Mouse (Mus musculus): ENCODE measurements around the gene Lst1. TPM values are rescaled to one million over a fixed set of nuclear protein-coding genes. Genes with fewer than 3 reads are reported as not detected.

Lst1 gene
- polyA plus RNA-seq, 1 experiment: 24.8 TPM

DNA sequence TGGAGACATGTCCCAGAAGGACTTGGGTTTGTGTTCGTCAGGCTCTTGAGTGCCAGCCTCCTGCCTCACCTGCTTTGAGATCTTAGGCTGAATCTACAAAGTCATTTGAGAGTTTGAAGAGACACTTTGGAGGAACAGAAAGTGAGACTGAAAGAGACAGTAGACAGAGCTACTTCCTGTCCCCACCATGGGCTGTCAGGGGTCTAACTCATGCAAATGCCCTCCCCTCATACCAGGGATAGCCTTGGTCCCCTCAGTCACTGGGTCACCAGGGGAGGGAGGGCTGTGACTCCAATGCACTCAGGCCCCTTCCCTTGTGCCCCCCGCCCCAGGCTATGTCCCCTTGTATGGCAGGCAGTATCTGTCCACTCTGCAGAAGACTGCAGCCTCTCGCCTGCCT, 14.9 kb downstream of the Lst1 start:
- no peaks in the 10 kb centered on the region for H3K9me3 ChIP-seq

DNA sequence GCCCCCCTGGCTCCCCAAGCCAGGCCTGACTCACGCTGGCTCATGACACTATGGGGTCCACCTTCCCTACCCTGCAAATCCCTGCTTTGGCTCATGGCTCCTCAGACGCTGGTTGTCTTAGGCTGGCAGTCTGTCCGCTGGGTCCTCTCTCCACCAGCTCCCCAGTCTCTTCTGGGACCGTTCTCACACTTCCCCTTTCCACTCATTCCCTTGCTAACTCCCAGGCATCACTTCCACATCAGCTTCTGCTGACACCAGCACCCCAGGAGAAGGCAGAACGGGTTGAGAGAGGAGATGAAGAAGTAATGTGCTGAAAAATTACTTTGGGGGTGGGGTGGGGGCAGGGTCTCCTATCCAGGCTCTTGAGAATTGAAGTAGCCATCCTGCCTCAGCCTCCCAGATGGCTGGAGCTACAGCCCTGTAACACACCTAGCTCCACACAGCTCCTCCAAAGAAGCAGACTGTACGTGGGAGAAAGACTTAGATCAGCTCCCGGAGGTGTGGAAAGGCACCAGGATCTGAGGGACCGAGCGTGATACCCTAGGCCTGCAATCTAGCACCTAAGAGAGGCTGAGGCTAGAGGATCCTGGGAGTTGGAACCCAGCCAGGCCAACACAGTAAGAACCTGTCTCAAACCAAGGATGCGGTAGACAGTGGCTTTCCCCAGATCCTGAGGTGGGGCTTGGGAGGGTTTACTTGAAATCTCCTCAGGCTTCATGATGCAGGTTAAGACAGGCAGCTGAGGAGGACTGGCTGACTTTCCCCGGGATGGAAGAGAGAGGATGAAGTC, 15.6 kb downstream of the Lst1 start:
- H3K4me3 ChIP-seq (replicated peaks): peak overlapping the region; percentile 78
- H3K4me1 ChIP-seq: peaks cover 53% of the 10 kb centered on the region
- H3K27me3 ChIP-seq (replicated peaks): no peaks in the 10 kb centered on the region
- no peaks in the 10 kb centered on the region for H3K9me3 ChIP-seq
- no peak for TF ChIP-seq GATA1 (IDR thresholded peaks at IDR 0.05; ENCODE audit: borderline replicate concordance, low read length)
- H3K36me3 ChIP-seq (replicated peaks; ENCODE audit: low read length): peaks cover 5% of the 10 kb centered on the region

More for the DNA sequence above, 14.9 kb downstream of the Lst1 start:
- Histone ChIP-seq H3K36me3 (replicated peaks; ENCODE audit: low read length) (peaks cover 4% of the 10 kb centered on the region), H3K4me1 (peaks cover 51% of the 10 kb centered on the region), H3K4me3 (replicated peaks) (peak overlapping the region; percentile 80), H3K27me3 (replicated peaks) (no peaks in the 10 kb centered on the region)
- no peak for TF ChIP-seq FLI1 (IDR thresholded peaks at IDR 0.05; ENCODE audit: low read length)
- no peak for TF ChIP-seq GATA1 (IDR thresholded peaks at IDR 0.05; ENCODE audit: borderline replicate concordance, low read length)

DNA sequence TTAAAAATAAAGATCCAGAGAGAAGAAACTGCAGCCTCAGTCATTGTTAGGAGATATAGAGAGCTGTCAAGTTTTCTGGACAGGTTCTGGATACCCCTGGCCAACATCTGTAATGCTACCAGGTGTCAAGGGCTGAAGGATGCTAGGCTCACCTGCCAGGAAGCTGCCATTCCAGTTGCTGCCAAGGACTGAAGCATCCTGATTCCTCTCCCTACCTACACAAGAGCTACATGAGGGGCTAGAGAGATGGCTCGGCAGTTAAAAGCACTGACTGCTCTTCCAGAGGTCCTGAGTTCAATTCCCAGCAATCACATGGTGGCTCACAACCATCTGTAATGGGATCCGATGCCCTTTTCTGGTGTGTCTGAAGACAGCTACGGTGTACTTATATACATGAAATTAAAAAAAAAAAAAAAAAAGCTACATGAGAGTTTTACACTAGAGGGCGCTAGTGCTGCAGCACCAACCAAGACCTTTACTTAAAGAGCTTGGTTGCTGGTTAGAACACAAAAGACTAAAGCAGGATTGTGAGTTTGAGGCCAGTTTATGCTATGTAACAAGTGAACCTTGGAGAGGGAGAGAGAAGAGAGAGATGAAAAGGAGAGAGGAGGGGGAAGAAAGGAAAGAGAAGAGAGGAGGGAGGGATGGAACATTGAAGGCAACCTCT, 19.6 kb downstream of the Lst1 start:
- Histone ChIP-seq H3K9me3 (no peaks in the 10 kb centered on the region), H3K4me3 (replicated peaks) (no peak overlapping the region), H3K27me3 (replicated peaks) (no peaks in the 10 kb centered on the region), H3K4me1 (peaks cover 50% of the 10 kb centered on the region), H3K36me3 (replicated peaks; ENCODE audit: low read length) (peaks cover 6% of the 10 kb centered on the region)
- TF ChIP-seq FLI1 (IDR thresholded peaks at IDR 0.05; ENCODE audit: low read length): no peak
- no peak for TF ChIP-seq GATA1 (IDR thresholded peaks at IDR 0.05; ENCODE audit: borderline replicate concordance, low read length)

DNA sequence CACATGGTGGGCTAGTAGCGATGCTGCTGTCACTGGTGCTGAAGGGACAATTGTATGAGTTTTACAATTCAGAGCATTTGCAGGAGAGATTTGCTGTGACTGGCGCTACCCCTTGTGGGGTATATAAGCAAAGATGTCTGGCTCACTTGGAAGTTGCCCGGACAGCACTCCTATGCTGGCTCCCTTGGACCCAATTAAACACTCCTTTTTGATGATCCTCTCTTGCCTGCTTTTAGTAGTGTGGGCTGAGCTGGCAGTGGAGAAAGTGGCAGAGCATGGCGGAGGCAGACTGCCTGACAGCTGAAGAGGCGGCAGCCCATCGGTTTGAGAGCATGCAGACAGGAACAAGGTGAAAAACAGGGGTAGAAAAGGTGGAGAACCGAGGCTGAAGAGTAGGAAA, 20.4 kb downstream of the Lst1 start:
- TF ChIP-seq GATA1 (IDR thresholded peaks at IDR 0.05; ENCODE audit: borderline replicate concordance, low read length): no peak
- no peak for TF ChIP-seq FLI1 (IDR thresholded peaks at IDR 0.05; ENCODE audit: low read length)
- Histone ChIP-seq H3K27me3 (replicated peaks) (no peaks in the 10 kb centered on the region), H3K4me3 (replicated peaks) (no peak overlapping the region), H3K4me1 (peaks cover 49% of the 10 kb centered on the region), H3K9me3 (no peaks in the 10 kb centered on the region), H3K36me3 (replicated peaks; ENCODE audit: low read length) (peaks cover 12% of the 10 kb centered on the region)

DNA sequence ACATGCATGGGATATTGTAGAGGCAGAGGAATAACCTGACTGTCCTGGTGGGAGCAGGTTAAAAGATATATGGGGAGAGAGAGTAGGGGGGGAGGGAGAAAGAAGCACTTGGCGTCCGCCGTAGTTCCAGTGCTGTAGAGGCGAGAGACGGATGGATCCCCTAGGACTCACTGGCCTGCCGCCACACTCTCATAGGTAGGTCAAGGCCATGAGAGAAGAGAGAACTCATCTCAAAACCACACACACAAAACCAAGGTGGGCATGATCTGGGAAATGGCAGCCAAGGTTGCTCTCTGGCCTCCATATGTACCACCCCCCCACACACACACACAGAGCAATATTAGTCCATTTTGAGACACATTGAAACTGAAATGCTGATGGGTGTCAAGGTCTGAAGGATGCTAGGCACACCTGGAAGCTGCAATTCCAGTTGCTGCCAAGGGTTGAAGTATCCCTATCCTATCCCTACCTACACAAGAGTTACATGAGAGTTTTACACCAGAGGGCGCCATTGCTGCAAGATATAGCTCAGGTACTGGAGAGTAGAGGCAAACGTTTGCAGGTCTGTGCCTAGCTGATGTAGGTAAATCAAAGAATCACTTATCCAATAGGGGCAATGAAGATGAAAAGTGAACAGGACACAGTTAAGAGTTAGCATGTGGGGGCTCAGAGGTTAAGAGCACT, 21.7 kb downstream of the Lst1 start:
- no peak for TF ChIP-seq GATA1 (IDR thresholded peaks at IDR 0.05; ENCODE audit: borderline replicate concordance, low read length)
- TF ChIP-seq FLI1 (IDR thresholded peaks at IDR 0.05; ENCODE audit: low read length): no peak
- no peaks in the 10 kb centered on the region for H3K9me3 ChIP-seq
- H3K36me3 ChIP-seq (replicated peaks; ENCODE audit: low read length): peaks cover 25% of the 10 kb centered on the region
- H3K4me1 ChIP-seq: peaks cover 51% of the 10 kb centered on the region
- peak overlapping the region; percentile 96 for H3K4me3 ChIP-seq (replicated peaks)
- H3K27me3 ChIP-seq (replicated peaks): no peaks in the 10 kb centered on the region

DNA sequence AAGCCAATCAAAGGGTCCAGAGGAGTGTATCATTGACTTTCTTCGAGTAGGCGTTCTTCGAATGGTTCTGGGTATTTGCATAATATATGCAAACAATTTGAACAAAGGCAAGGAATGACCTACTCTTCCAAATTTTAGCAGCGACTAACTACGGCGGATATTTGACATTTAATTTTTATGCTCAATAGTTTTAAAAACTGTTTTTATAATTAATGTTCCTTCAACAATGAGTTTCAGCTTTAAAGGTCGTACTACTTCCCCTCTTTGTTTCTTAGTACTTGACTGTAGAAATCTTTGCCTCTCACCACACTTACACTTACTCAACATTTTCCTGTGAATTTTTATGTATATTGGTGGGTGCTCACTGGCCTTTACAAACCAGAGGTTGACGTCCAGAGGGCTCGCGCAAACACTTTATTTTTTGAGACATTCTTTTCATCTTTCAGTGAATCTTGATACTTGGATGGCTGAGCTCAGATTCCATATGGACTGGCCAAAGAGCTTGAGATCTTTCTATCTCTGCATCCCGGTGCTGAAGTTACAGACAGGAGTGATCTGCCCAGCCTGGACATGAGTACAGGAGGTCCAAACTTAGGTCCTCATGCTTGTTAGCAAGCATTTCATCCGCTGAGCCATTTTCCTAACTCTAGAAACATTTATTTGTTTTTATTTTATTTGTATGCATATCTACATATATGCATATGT, 22.6 kb downstream of the Lst1 start:
- peaks cover 60% of the 10 kb centered on the region for H3K4me1 ChIP-seq
- H3K27me3 ChIP-seq (replicated peaks): no peaks in the 10 kb centered on the region
- peaks cover 34% of the 10 kb centered on the region for H3K36me3 ChIP-seq (replicated peaks; ENCODE audit: low read length)
- no peaks in the 10 kb centered on the region for H3K9me3 ChIP-seq
- H3K4me3 ChIP-seq (replicated peaks): peak overlapping the region; percentile 96
- TF ChIP-seq FLI1 (IDR thresholded peaks at IDR 0.05; ENCODE audit: low read length) (no peak), GATA1 (IDR thresholded peaks at IDR 0.05; ENCODE audit: borderline replicate concordance, low read length) (no peak)

DNA sequence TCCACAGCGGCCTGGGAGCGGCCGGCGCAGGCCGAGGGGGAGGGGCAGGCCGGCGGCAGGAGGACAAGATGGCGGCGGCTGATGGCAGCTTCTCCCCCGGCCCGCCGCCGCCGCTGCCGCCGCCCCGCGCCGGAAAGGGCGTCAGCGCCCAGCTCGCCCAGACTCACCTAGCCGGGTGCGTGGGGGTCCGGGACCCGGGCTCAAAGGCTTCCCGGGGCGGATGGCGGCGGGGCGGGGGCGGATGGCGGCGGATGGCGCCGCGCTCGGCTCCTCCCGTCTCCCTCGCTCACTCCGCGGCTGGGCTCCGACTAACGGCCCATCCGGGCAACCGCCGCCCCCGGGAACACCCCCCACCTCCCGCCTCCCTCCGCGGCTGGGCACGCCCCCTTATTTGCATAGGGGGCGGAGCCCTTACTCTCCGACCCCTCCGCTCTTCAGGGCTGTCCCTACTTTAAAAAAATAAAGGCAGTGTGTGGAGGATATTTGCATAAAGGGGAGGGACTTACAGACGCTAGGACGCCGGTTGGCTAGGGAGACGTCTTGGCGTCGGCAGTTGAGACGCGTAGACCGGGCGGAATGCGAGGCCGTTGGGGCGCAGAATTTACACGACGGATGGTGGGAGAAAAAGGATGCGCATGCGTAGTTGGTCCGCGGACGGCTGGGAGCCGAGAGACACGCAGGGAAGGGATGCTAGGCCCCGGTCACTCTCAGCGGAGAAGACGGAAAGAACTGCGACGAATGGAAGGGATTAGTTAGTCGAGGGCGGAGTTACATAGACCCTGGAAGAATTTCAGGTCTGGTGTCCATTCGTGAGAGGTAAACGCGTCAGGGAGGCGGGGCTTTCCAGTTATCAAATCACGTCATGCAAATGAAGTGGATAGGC, 23.4 kb downstream of the Lst1 start, which contains the start of gene Prrc2a:
Gene Prrc2a, minus strand, starts transcription at position 330 of the 883 bp plus-strand sequence.
- Histone ChIP-seq H3K36me3 (replicated peaks; ENCODE audit: low read length) (peaks cover 42% of the 10 kb centered on the region), H3K4me3 (replicated peaks) (peak within 1 kb of the TSS; percentile 96), H3K4me1 (peaks cover 61% of the 10 kb centered on the region), H3K9me3 (no peaks in the 10 kb centered on the region), H3K27me3 (replicated peaks) (no peaks in the 10 kb centered on the region)
- TF ChIP-seq GATA1 (IDR thresholded peaks at IDR 0.05; ENCODE audit: borderline replicate concordance, low read length) (0 out of 3 replicates have a peak, but pooled peaks have one; percentile 4), FLI1 (IDR thresholded peaks at IDR 0.05; ENCODE audit: low read length) (no peak)

DNA sequence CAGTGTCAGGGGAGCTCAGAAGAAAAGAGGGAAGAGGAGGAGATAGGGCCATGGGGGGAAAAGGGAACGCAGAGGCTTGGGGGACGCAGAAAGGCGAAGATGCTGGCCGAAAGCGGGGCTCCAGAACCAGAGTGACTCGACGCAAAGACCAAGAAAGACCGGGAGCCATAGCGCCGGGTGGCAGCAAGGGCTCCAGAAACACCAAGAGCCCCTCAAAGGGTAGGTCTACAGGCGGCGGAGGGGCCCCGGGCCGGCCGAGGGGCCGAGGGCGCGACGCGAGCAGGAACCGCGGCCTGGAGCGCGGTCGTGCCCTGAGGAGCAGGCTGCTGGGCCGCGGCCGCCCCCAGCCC, 24.0 kb downstream of the Lst1 start:
- Histone ChIP-seq H3K4me1 (peaks cover 60% of the 10 kb centered on the region), H3K36me3 (replicated peaks; ENCODE audit: low read length) (peaks cover 48% of the 10 kb centered on the region), H3K9me3 (no peaks in the 10 kb centered on the region), H3K4me3 (replicated peaks) (peak overlapping the region; percentile 96), H3K27me3 (replicated peaks) (no peaks in the 10 kb centered on the region)
- no peak for TF ChIP-seq FLI1 (IDR thresholded peaks at IDR 0.05; ENCODE audit: low read length)
- no peak for TF ChIP-seq GATA1 (IDR thresholded peaks at IDR 0.05; ENCODE audit: borderline replicate concordance, low read length)

Data from megakaryocyte, embryonic 14.5 days (primary cell).